Mouse (Mus musculus) lung, embryonic 14.5 days (tissue): ENCODE measurements around the gene Actg2. TPM values are rescaled to one million over a fixed set of nuclear protein-coding genes. Genes with fewer than 3 reads are reported as not detected.

Experiments used
- ATAC-seq: fragments of 200-750 bp; cut with Nextera tagmentation; 2 replicates; pipeline ENCODE4 v1.8.0; 2017; ENCODE audit warnings: mild to moderate bottlenecking, moderate TSS enrichment, moderate library complexity; ENCODE audit not compliant: insufficient read depth
- DNase-seq: peaks from one replicate; pipeline ENCODE4 v3.0.0-alpha.2; 2015
- H3K27ac ChIP-seq: fragments of 300-500 bp; sonication (generic); 2 replicates; pipeline ENCODE4 v1.5.1; 2014; ENCODE audit warnings: low read depth, mild to moderate bottlenecking, moderate library complexity
- H3K27me3 ChIP-seq: fragments of 300-500 bp; sonication (generic); 2 replicates; pipeline ENCODE4 v1.6.1; 2014; ENCODE audit warnings: low read length, control low read depth; ENCODE audit not compliant: insufficient read depth
- H3K36me3 ChIP-seq: fragments of 300-500 bp; sonication (generic); 2 replicates; pipeline ENCODE4 v1.6.1; 2014; ENCODE audit warnings: control low read depth; ENCODE audit not compliant: insufficient read depth
- H3K4me1 ChIP-seq: fragments of 300-500 bp; sonication (generic); 2 replicates; pipeline ENCODE4 v1.6.1; 2014; ENCODE audit warnings: antibody characterized with exemption, control low read depth; ENCODE audit not compliant: insufficient read depth
- H3K4me2 ChIP-seq: fragments of 300-500 bp; sonication (generic); 2 replicates; pipeline ENCODE4 v1.6.1; 2014; ENCODE audit warnings: mild to moderate bottlenecking
- H3K4me3 ChIP-seq: fragments of 300-500 bp; sonication (generic); 2 replicates; pipeline ENCODE4 v1.5.1; 2014; ENCODE audit warnings: low read depth, low read length
- H3K9ac ChIP-seq: fragments of 300-500 bp; sonication (generic); 2 replicates; pipeline ENCODE4 v1.6.1; 2014
- H3K9me3 ChIP-seq: fragments of 300-500 bp; sonication (generic); 2 replicates; pipeline ENCODE4 v1.6.1; 2016; ENCODE audit warnings: low read depth, low read length, control low read depth
- CTCF ChIP-seq: IDR thresholded peaks from 2 replicates; pipeline ENCODE4 v1.5.1; 2016; ENCODE audit warnings: antibody characterized with exemption, low read depth
- WGBS: fragments of 180-500 bp; shearing (Covaris S2); extraction: QIAGEN DNeasy Blood & Tissue Kit; methylation state at CpG from one replicate; pipeline ENCODE4 v1.1.7; 2014; 5-methylcytosine and 5-hydroxymethylcytosine counted together
- polyA plus RNA-seq: library from polyadenylated mRNA; unstranded; fragments of >200 nt; fragmentation: Nextera tagmentation; extraction: Ambion mirVana; gene quantifications from 2 replicates; pipeline ENCODE4 v1.2.1, GENCODE M21; 2014

The Actg2 gene
- polyA plus RNA-seq, 1 experiment from 2014 or later, result 204 TPM

DNA sequence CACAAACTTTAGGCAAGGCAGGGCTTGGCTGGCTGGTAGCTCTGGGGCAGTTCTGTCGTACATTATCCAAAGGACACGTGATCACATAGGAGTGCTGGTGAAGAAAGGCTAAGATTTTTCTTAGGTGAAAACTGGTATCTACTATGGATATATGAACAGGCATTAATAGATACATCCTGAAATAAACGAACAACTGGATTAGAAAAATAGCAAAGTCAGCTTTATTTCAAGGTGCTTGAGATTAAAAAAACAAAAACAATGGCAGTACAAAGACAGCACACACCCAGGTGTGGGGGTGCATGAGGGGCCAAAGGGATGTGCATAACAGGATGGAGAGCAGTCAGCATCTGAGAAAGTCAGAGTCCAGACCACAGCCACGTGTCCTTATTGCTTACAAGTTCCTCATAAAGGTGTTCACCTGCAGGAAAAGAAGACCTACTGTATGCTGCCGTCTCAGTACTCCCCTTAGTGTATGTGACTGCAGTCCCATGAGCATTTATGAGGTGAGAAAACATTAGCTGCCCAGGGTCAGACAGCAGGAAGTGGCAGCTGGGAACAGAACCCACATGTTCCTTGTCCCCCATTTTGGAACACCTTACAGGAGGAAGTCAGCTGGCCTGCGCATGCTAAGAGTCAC lies 55.9 kb downstream of the Actg2 start:
- no peaks in the 10 kb centered on the region for H3K9me3 ChIP-seq
- DNase-seq (no peak), ATAC-seq (no peak)
- TF ChIP-seq CTCF, result no peak
- no peak overlapping the region for H3K4me3 ChIP-seq
- WGBS, result 82% methylated on average over 6 of the region's 6 CpGs
- H3K27me3 ChIP-seq, result no peaks in the 10 kb centered on the region
- H3K4me2 ChIP-seq, result no peak overlapping the region
- peaks cover 7% of the 10 kb centered on the region; the same call in 1 of the 2 replicates for H3K4me1 ChIP-seq
- H3K36me3 ChIP-seq, result peaks cover 51% of the 10 kb centered on the region
- H3K9ac ChIP-seq, result no peak overlapping the region
- H3K27ac ChIP-seq, result no peak overlapping the region

DNA sequence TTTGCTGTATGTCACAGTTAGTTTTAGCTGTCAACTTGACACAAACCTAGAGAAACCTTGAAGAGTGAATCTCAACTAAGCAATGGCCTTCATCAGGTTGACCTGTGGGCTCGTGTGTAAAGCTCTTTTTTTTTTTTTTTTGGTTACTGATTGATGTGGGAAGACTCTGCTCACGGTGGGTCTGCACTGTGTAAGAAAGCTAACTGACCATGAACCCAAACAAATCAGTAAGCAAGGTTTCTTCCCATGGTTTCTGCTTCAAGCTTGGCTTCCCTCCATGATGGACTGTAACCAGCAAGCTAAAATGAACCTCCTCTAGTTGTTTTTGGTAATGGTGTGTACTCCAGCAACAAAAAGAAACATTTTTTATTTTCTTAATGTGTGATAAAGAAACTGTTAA lies 56.9 kb downstream of the Actg2 start:
- Histone ChIP-seq H3K27me3 (no peaks in the 10 kb centered on the region), H3K4me2 (no peak overlapping the region), H3K9me3 (no peaks in the 10 kb centered on the region), H3K9ac (no peak overlapping the region), H3K36me3 (peaks cover 41% of the 10 kb centered on the region), H3K4me1 (peaks cover 7% of the 10 kb centered on the region; the same call in 1 of the 2 replicates), H3K4me3 (no peak overlapping the region), H3K27ac (no peak overlapping the region)
- WGBS, result 61% methylated on average over 2 of the region's 2 CpGs
- ATAC-seq, result no peak
- no peak for DNase-seq
- TF ChIP-seq CTCF, result no peak

DNA sequence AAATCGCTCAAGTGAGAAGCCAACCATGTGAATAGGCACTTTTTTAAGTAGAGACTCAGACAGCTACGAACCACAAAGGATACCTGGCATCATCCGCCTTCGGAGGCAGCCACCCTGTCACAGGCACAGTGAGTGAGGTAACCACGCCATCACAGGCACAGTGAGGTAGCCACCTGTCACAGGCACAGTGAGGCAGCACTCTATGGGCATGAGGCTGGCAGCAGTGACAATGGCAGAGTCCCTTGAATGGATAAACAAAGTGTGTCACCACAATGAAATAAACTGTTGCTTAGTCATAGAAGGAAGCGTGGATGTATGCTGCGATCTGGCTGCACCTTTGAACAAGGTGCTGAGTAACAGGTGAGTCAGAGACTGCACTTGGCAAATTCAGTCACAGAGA lies 57.4 kb downstream of the Actg2 start:
- Histone ChIP-seq H3K9me3 (no peaks in the 10 kb centered on the region), H3K9ac (no peak overlapping the region), H3K4me3 (no peak overlapping the region), H3K36me3 (peaks cover 38% of the 10 kb centered on the region), H3K4me2 (no peak overlapping the region), H3K27me3 (no peaks in the 10 kb centered on the region), H3K27ac (no peak overlapping the region), H3K4me1 (peaks cover 7% of the 10 kb centered on the region; the same call in 1 of the 2 replicates)
- no peak for TF ChIP-seq CTCF
- WGBS, result 93% methylated on average over 7 of the region's 7 CpGs
- DNase-seq (no peak), ATAC-seq (no peak)

GRCm38 (mm10) chr6:83478217-83478616 lies 57.8 kb downstream of the Actg2 start:
- Histone ChIP-seq H3K27me3 (no peaks in the 10 kb centered on the region), H3K4me2 (no peak overlapping the region), H3K4me1 (peaks cover 7% of the 10 kb centered on the region; the same call in 1 of the 2 replicates), H3K9ac (no peak overlapping the region), H3K4me3 (no peak overlapping the region), H3K27ac (no peak overlapping the region), H3K9me3 (no peaks in the 10 kb centered on the region), H3K36me3 (peaks cover 38% of the 10 kb centered on the region)
- peak; percentile 31; the same call in 1 of the 2 replicates for TF ChIP-seq CTCF
- ATAC-seq (no peak), DNase-seq (peak; percentile 39)
- 66% methylated on average over 4 of the region's 4 CpGs for WGBS

GRCm38 (mm10) chr6:83475431-83475830 lies 60.6 kb downstream of the Actg2 start:
- Histone ChIP-seq H3K4me3 (no peak overlapping the region), H3K9ac (no peak overlapping the region), H3K27me3 (no peaks in the 10 kb centered on the region), H3K4me1 (no peaks in the 10 kb centered on the region), H3K36me3 (peaks cover 19% of the 10 kb centered on the region; the same call in 1 of the 2 replicates), H3K9me3 (no peaks in the 10 kb centered on the region), H3K4me2 (no peak overlapping the region), H3K27ac (no peak overlapping the region)
- TF ChIP-seq CTCF, result no peak
- WGBS, result 75% methylated on average over 7 of the region's 7 CpGs
- DNase-seq (no peak), ATAC-seq (no peak)

- Histone ChIP-seq H3K27me3 (no peaks in the 10 kb centered on the region), H3K4me1 (no peaks in the 10 kb centered on the region), H3K9me3 (no peaks in the 10 kb centered on the region), H3K9ac (no peak overlapping the region), H3K4me3 (no peak overlapping the region), H3K36me3 (peaks cover 6% of the 10 kb centered on the region; the same call in 1 of the 2 replicates), H3K4me2 (no peak overlapping the region), H3K27ac (no peak overlapping the region)
- no peak for ATAC-seq
- 73% methylated on average over 9 of the region's 9 CpGs for WGBS
- TF ChIP-seq CTCF, result no peak
- no peak for DNase-seq
Measured at GRCm38 (mm10) chr6:83473240-83473639, 62.8 kb downstream of the Actg2 start.

DNA sequence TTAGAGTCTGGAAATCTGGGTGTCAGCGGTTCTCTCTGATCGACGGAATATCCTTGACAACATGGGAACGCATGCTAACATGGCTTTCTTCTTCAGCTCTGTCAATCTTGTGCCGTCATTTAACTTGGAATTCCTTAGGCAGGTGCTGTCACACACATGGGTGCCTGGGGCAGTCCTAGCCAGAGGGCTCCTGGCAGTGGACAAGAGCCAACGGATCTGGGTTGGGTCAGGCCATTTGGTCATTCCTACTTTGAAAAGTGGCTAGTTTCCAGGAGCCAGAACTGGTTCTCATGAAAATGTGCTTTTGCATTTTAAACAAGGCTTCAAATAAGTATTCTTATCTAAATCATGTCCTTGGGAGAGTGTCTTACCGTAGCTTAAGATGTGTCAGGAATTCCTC lies 64.3 kb downstream of the Actg2 start:
- H3K4me3 ChIP-seq, result no peak overlapping the region
- no peak for DNase-seq
- H3K27me3 ChIP-seq, result no peaks in the 10 kb centered on the region

More for the DNA sequence above, 64.3 kb downstream of the Actg2 start:
- Histone ChIP-seq H3K27ac (no peak overlapping the region), H3K9me3 (no peaks in the 10 kb centered on the region), H3K9ac (no peak overlapping the region), H3K36me3 (no peaks in the 10 kb centered on the region; the same call in 1 of the 2 replicates), H3K4me1 (no peaks in the 10 kb centered on the region), H3K4me2 (no peak overlapping the region)
- ATAC-seq, result no peak
- no peak for TF ChIP-seq CTCF
- 81% methylated on average over 7 of the region's 7 CpGs for WGBS
